In genomic region chr7:127406002-127406987, GRCm38 (mm10) we compare ENCODE assay signal across 8 mouse cellular contexts. TPM values are rescaled to one million over a fixed set of nuclear protein-coding genes. Genes with fewer than 3 reads are reported as not detected.
A peak's percentile ranks its signal among the peaks of the same experiment; 100 is the strongest.
DNase-seq lines count a peak whose midpoint lies in the region; ATAC-seq and TF ChIP-seq lines count a peak whose summit lies in the region.
"Not testable (repeated sequence)": the region's sequence is repeated elsewhere in the genome, so short reads cannot be mapped to it uniquely, and the experiment has no call there.

Gene Zfp764, minus strand, starts transcription at chr7:127406822.

- H3K9ac ChIP-seq in MEL (ENCODE audit: control insufficient read depth, low read depth, low read length, poor library complexity, severe bottlenecking): peak within 1 kb of the TSS; percentile 84
- peak within 1 kb of the TSS; percentile 88 for H3K9ac ChIP-seq in lung, embryonic 16.5 days (ENCODE audit: low read length)

- not testable (repeated sequence) for H3K36me3 ChIP-seq in MEL (ENCODE audit: control insufficient read depth in 1 of 2, insufficient read depth in 2 of 2, low read length in 2 of 2); lung, embryonic 16.5 days (ENCODE audit: control insufficient read depth, insufficient read depth, low read length)

- not testable (repeated sequence) for H3K27me3 ChIP-seq in MEL (ENCODE audit: control insufficient read depth in 1 of 2, insufficient read depth in 2 of 2, low read length in 2 of 2); lung, embryonic 16.5 days (ENCODE audit: control insufficient read depth, insufficient read depth, low read depth, low read length)

- peak within 1 kb of the TSS; percentile 89 to 90 for H3K4me3 ChIP-seq in MEL (ENCODE audit: control insufficient read depth in 1 of 2, insufficient read depth in 1 of 2, low read depth in 2 of 2, low read length in 2 of 2)
- peak within 1 kb of the TSS; percentile 70 for H3K4me3 ChIP-seq in lung, embryonic 16.5 days (ENCODE audit: low read length)

- peak; percentile 40 to 81; a peak in 3 of 4 replicates for TF ChIP-seq POLR2A in MEL (IDR thresholded peaks at IDR 0.05; ENCODE audit: control insufficient read depth in 1 of 2, insufficient read depth in 1 of 2, low read depth in 1 of 2, low read length in 2 of 2, poor library complexity in 1 of 2)

- not testable (repeated sequence) for TF ChIP-seq EP300 in MEL (IDR thresholded peaks at IDR 0.05; ENCODE audit: low read depth in 1 of 2, low read length in 2 of 2)

- WGBS in lung, embryonic 16.5 days: 6% methylated on average over 38 of the region's 40 CpGs

- peak within 1 kb of the TSS; percentile 89 for H3K4me2 ChIP-seq in lung, embryonic 16.5 days (ENCODE audit: low read depth, low read length)

- not testable (repeated sequence) for H3K79me2 ChIP-seq in MEL (ENCODE audit: control insufficient read depth, insufficient read depth, low read length, poor library complexity)

- TF ChIP-seq CTCF in MEL (IDR thresholded peaks at IDR 0.05 in 2 of 3, conservative IDR thresholded peaks at IDR 0.05 in 1 of 3; ENCODE audit: control insufficient read depth in 1 of 3, insufficient read depth in 1 of 3, low read depth in 2 of 3, low read length in 3 of 3, poor library complexity in 1 of 3, severe bottlenecking in 1 of 3): peak; percentile 64 to 75 (median 68)

- H3K4me1 ChIP-seq in MEL (ENCODE audit: control insufficient read depth in 1 of 2, insufficient read depth in 2 of 2, low read length in 2 of 2); lung, embryonic 16.5 days (replicated peaks; ENCODE audit: control insufficient read depth, insufficient read depth, low read length): not testable (repeated sequence)

- DNase-seq in MEL (ENCODE audit: low read depth, low spot score): peak; percentile 93
- peak; percentile 94 for DNase-seq in cerebellum, adult 8-10 months
- DNase-seq in forelimb bud, embryonic 11.5 days (ENCODE audit: low read depth, low spot score): peak; percentile 81
- peak; percentile 91 for DNase-seq in layer of hippocampus, adult 9-10 months (ENCODE audit: low spot score)
- DNase-seq in ovary, postnatal 10 days (ENCODE audit: low spot score): peak; percentile 59
- DNase-seq in thymus, postnatal 10 days (ENCODE audit: low spot score in 2 of 2): peak; percentile 71 to 86

- not testable (repeated sequence) for H3K9me3 ChIP-seq in MEL (replicated peaks; ENCODE audit: insufficient read depth, low read length); lung, embryonic 16.5 days (ENCODE audit: control insufficient read depth, low read length)

- peak within 1 kb of the TSS; percentile 46 for H3K27ac ChIP-seq in MEL (ENCODE audit: control insufficient read depth, low read depth, low read length)
- peak within 1 kb of the TSS; percentile 76 for H3K27ac ChIP-seq in lung, embryonic 16.5 days (ENCODE audit: low read length)

- TF ChIP-seq RAD21 in MEL (IDR thresholded peaks at IDR 0.05; ENCODE audit: low read depth, low read length): peak; percentile 19

- peak; percentile 90 to 92 for ATAC-seq in hematopoietic stem cell, adult 5-6 weeks (replicated peaks in 1 of 2; ENCODE audit: insufficient read depth in 1 of 2, low FRiP score in 2 of 2, low TSS enrichment in 1 of 2, low read depth in 1 of 2, poor library complexity in 2 of 2, severe bottlenecking in 2 of 2)
- ATAC-seq in lung, embryonic 16.5 days (ENCODE audit: low read depth): peak; percentile 90

TF ChIP-seq in MEL, 35 proteins besides CTCF, POLR2A, EP300 and RAD21:
- TF ChIP-seq TCF12 (IDR thresholded peaks at IDR 0.05; ENCODE audit: low read depth, low read length): peak; percentile 58
- TF ChIP-seq ELF1 (IDR thresholded peaks at IDR 0.05; ENCODE audit: low read depth, low read length): peak; percentile 88
- peak; percentile 61; the same call in 1 of the 2 replicates for TF ChIP-seq SIN3A (IDR thresholded peaks at IDR 0.05; ENCODE audit: low read length)
- TF ChIP-seq MAZ (IDR thresholded peaks at IDR 0.05; ENCODE audit: low read depth, low read length): 0 out of 2 replicates have a peak, but pooled peaks have one; percentile 3
- TF ChIP-seq NELFE (IDR thresholded peaks at IDR 0.05; ENCODE audit: low read depth, low read length): peak; percentile 68
- TF ChIP-seq TBP (IDR thresholded peaks at IDR 0.05; ENCODE audit: low read depth, low read length): peak; percentile 65
- peak; percentile 54 for TF ChIP-seq SMC3 (IDR thresholded peaks at IDR 0.05; ENCODE audit: low read depth, low read length)
- peak; percentile 55; the same call in 1 of the 2 replicates for TF ChIP-seq POLR2AphosphoS2 (IDR thresholded peaks at IDR 0.05; ENCODE audit: low read length)
- peak; percentile 38; the same call in 1 of the 2 replicates for TF ChIP-seq NRF1 (IDR thresholded peaks at IDR 0.05; ENCODE audit: insufficient read depth, low read depth, low read length, poor library complexity, severe bottlenecking)
- TF ChIP-seq HCFC1 (IDR thresholded peaks at IDR 0.05; ENCODE audit: low read depth, low read length): peak; percentile 88
- TF ChIP-seq USF2 (IDR thresholded peaks at IDR 0.05; ENCODE audit: borderline replicate concordance in 1 of 2, insufficient read depth in 1 of 2, low read depth in 1 of 2, low read length in 2 of 2): peak in 1 of 2 experiments; percentile 48; a peak in 1 of 4 replicates
- peak; percentile 50; the same call in 1 of the 2 replicates for TF ChIP-seq MYC (IDR thresholded peaks at IDR 0.05; ENCODE audit: low read depth, low read length)
- TF ChIP-seq MXI1 (IDR thresholded peaks at IDR 0.05; ENCODE audit: low read depth, low read length): 0 out of 2 replicates have a peak, but pooled peaks have one; percentile 16
- TF ChIP-seq BHLHE40 (IDR thresholded peaks at IDR 0.05; ENCODE audit: borderline replicate concordance, low read depth, low read length): peak; percentile 72; the same call in 1 of the 2 replicates
- TF ChIP-seq USF1 (IDR thresholded peaks at IDR 0.05; ENCODE audit: low read depth, low read length): peak; percentile 85

RNA-seq across cellular contexts. Expression of gene Zfp764, which starts in this region (rescaled TPM):
- total RNA-seq in MEL (2012; rRNA removed): 3.7 and 4.1 TPM in 2 replicates
- 1 to 10 TPM in 1 of 2 experiments, not detected in 1; 3.1 TPM for polyA plus RNA-seq in MEL (2012; ENCODE audit: insufficient read depth in 1 of 2, insufficient read length in 2 of 2, low read depth in 1 of 2, low replicate concordance in 2 of 2, missing spikeins in 1 of 2)
- total RNA-seq in hematopoietic stem cell, adult 5-6 weeks (2017): 13.1 and 13.9 TPM in 2 replicates
- polyA plus RNA-seq in lung, embryonic 16.5 days (2015; fragmentation: Nextera tagmentation; extraction: Ambion mirVana): 9.1 and 9.3 TPM in 2 replicates

Comparison
In these comparisons a context has a peak if more than half of its experiments do, and no peak if none do; other contexts are left out.
1. Peak in every context shown above with its lines: DNase-seq, ATAC-seq, H3K4me3 ChIP-seq and H3K27ac ChIP-seq.